ENCODE assay signal across 9 mouse cellular contexts in the genomic region with DNA sequence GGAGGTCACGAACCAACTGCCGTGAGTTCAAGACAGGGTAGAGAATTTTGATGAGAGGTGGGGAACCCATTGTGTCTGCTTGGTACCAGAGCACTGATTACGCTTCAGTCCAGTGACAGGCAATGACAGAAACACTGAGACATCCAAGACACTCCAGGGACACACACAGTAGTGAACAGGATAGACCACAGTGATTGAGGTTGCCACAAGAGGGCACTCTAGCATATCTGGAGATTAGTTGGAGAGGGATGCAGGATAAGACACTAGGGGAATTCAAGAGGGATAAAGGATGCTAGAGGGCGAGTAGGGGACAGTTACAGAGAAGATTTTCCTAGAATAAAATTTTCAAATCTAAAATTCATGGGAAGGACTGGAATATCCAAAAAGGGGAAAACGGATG. TPM values are rescaled to one million over a fixed set of nuclear protein-coding genes. Genes with fewer than 3 reads are reported as not detected.
DNase-seq lines count a peak whose midpoint lies in the region; ATAC-seq and TF ChIP-seq lines count a peak whose summit lies in the region.
"Had no signal": no experiment of that assay in that cellular context is flagged by ENCODE, and none has a peak within 500 bp of the region (broad histone marks: within the 10 kb centered on the region; RNA-seq: fewer than 3 reads in every experiment).

No protein-coding gene starts in this region.

- H3K9me3 ChIP-seq in neural tube, embryonic 15.5 days (replicated peaks): no peaks in the 10 kb centered on the region
- H3K9me3 ChIP-seq: heart, embryonic 15.5 days had no signal

- ATAC-seq in neural tube, embryonic 15.5 days (ENCODE audit: low FRiP score): no peak
- no peak for ATAC-seq in activated CD4-positive, CD25-positive, alpha-beta regulatory T cell, adult 4 months

- peak; percentile 45; the same call in 1 of the 2 replicates for TF ChIP-seq CTCF in cerebellum, adult 2 months (IDR thresholded peaks at IDR 0.05; ENCODE audit: borderline replicate concordance, insufficient read depth, low read depth, low read length)

- H3K27me3 ChIP-seq in cerebellum, adult 2 months (ENCODE audit: control insufficient read depth, insufficient read depth, low read length): no peaks in the 10 kb centered on the region
- H3K27me3 ChIP-seq in neural tube, embryonic 15.5 days (replicated peaks): no peaks in the 10 kb centered on the region
- H3K27me3 ChIP-seq: heart, embryonic 15.5 days had no signal

- H3K9ac ChIP-seq in neural tube, embryonic 15.5 days (replicated peaks): no peak overlapping the region
- H3K9ac ChIP-seq: heart, embryonic 15.5 days had no signal

- no peaks in the 10 kb centered on the region for H3K36me3 ChIP-seq in neural tube, embryonic 15.5 days
- H3K36me3 ChIP-seq: heart, embryonic 15.5 days had no signal

- no peak overlapping the region for H3K4me2 ChIP-seq in neural tube, embryonic 15.5 days
- H3K4me2 ChIP-seq: heart, embryonic 15.5 days had no signal

- DNase-seq in cerebellum, adult 2 months: peak; percentile 19 to 24
- no peak for DNase-seq in cerebellum, adult 11-12 months
- DNase-seq in neural tube, embryonic 10.5 days (ENCODE audit: extremely low spot score, low spot score): peak; percentile 30
- DNase-seq in cerebellum, postnatal 14 days: peak; percentile 70 to 85
- peak; percentile 32 to 72 for DNase-seq in kidney, postnatal 36 days
- peak; percentile 81 for DNase-seq in retina, postnatal 1 day

- H3K4me1 ChIP-seq in cerebellum, adult 2 months (ENCODE audit: control insufficient read depth, insufficient read depth, low read length): no peaks in the 10 kb centered on the region
- no peaks in the 10 kb centered on the region for H3K4me1 ChIP-seq in neural tube, embryonic 15.5 days
- H3K4me1 ChIP-seq: heart, embryonic 15.5 days had no signal

- WGBS in cerebellum, adult 2 months: 49% methylated on average over 5 of the region's 5 CpGs
- WGBS in neural tube, embryonic 15.5 days: 71% methylated on average over 5 of the region's 5 CpGs

- no peak overlapping the region for H3K27ac ChIP-seq in cerebellum, adult 2 months (ENCODE audit: insufficient read depth, low read length)
- H3K27ac ChIP-seq in neural tube, embryonic 15.5 days (replicated peaks): no peak overlapping the region
- H3K27ac ChIP-seq: heart, embryonic 15.5 days had no signal

- TF ChIP-seq POLR2A in cerebellum, adult 2 months (IDR thresholded peaks at IDR 0.05; ENCODE audit: borderline replicate concordance, insufficient read depth, low read length): no peak

- H3K4me3 ChIP-seq in cerebellum, adult 2 months (replicated peaks; ENCODE audit: insufficient read depth, low read depth, low read length): no peak overlapping the region
- no peak overlapping the region for H3K4me3 ChIP-seq in neural tube, embryonic 15.5 days (replicated peaks)
- H3K4me3 ChIP-seq: heart, embryonic 15.5 days had no signal

RNA-seq across cellular contexts. Expression of gene 9530053A07Rik, which starts 8.3 kb away (rescaled TPM):
- 0.02 and 0.03 TPM in 2 replicates for polyA plus RNA-seq in cerebellum, adult 2 months (2012; rRNA removed)
- polyA plus RNA-seq in neural tube, embryonic 15.5 days (2015; fragmentation: Nextera tagmentation; extraction: Ambion mirVana): 0.06 and 0.17 TPM in 2 replicates
- polyA plus RNA-seq in activated CD4-positive, CD25-positive, alpha-beta regulatory T cell, adult 4 months (2017; shearing (Covaris generic)): not detected

RNA-seq across cellular contexts. Expression of gene Fbl, which starts 31.9 kb away (rescaled TPM):
- 67.0 and 72.8 TPM in 2 replicates for polyA plus RNA-seq in cerebellum, adult 2 months (2012; rRNA removed)
- polyA plus RNA-seq in neural tube, embryonic 15.5 days (2015; fragmentation: Nextera tagmentation; extraction: Ambion mirVana): 70.8 and 88.2 TPM in 2 replicates
- polyA plus RNA-seq in activated CD4-positive, CD25-positive, alpha-beta regulatory T cell, adult 4 months (2017; shearing (Covaris generic)): 10 to 100 TPM; 57.9 to 70.7 TPM

RNA-seq across cellular contexts. Expression of gene Dyrk1b, which starts 41.7 kb away (rescaled TPM):
- polyA plus RNA-seq in cerebellum, adult 2 months (2012; rRNA removed): 27.3 and 29.6 TPM in 2 replicates
- polyA plus RNA-seq in neural tube, embryonic 15.5 days (2015; fragmentation: Nextera tagmentation; extraction: Ambion mirVana): 10.7 and 10.9 TPM in 2 replicates
- polyA plus RNA-seq in activated CD4-positive, CD25-positive, alpha-beta regulatory T cell, adult 4 months (2017; shearing (Covaris generic)): 1 to 10 TPM; 1.2 to 1.5 TPM
